Mouse (Mus musculus) neural tube, embryonic 13.5 days (tissue): ENCODE data around the gene Arl5b. TPM values are rescaled to one million over a fixed set of nuclear protein-coding genes. Genes with fewer than 3 reads are reported as not detected.

Experiments used
- polyA plus RNA-seq: library from polyadenylated mRNA; unstranded; fragments of >200 nt; fragmentation: Nextera tagmentation; extraction: Ambion mirVana; gene quantifications from 2 replicates; pipeline ENCODE4 v1.2.1, GENCODE M21; 2015

Gene Arl5b
- polyA plus RNA-seq, 1 experiment from 2014 or later, result 37.1 TPM

Other genes with a start within 250 kb of the Arl5b start
- gene Nsun6, start 5.7 kb downstream of the Arl5b start, polyA plus RNA-seq, result 11.7 and 12.1 TPM in 2 replicates